Mouse (Mus musculus) spleen, adult 2 months (tissue): ENCODE results near the gene Ptp4a2.

Experiments
- CTCF ChIP-seq: fragments of 200-500 bp; IDR thresholded peaks from 2 replicates; pipeline ENCODE4 v1.5.1; 2011; ENCODE audit warnings: mild to moderate bottlenecking, inconsistent platforms; ENCODE audit not compliant: insufficient read depth, insufficient read length, insufficient replicate concordance; ENCODE audit errors: extremely low read depth
- POLR2A ChIP-seq: fragments of 200-500 bp; IDR thresholded peaks from 2 replicates; pipeline ENCODE4 v1.6.1; 2011; ENCODE audit warnings: low read depth, low read length, inconsistent platforms

GRCm38 (mm10) chr4:129868211-129868610 lies 57.2 kb downstream of the Ptp4a2 start:
- no peak for TF ChIP-seq CTCF
- TF ChIP-seq POLR2A = no peak
